Mouse (Mus musculus): ENCODE measurements at regions not wholly inside any gene's neighbourhood (a gene's known extent, or its start where the extent isn't known, plus 50 kb on each side); places are given as distances from the start of the nearest gene placed in this dataset.

GRCm38 (mm10) chr12:25293470-25294178 lies 196.7 kb upstream of the Id2 start:
- H3K79me2 ChIP-seq (ENCODE audit: control insufficient read depth, insufficient read depth), result no peaks in the 10 kb centered on the region
- H3K4me3 ChIP-seq (ENCODE audit: insufficient read depth, poor library complexity, severe bottlenecking), result no peak overlapping the region
- H3K36me3 ChIP-seq (ENCODE audit: control insufficient read depth, insufficient read depth), result no peaks in the 10 kb centered on the region
- no peaks in the 10 kb centered on the region for H3K27me3 ChIP-seq (ENCODE audit: control insufficient read depth, insufficient read depth, insufficient read length)
- H3K79me3 ChIP-seq (ENCODE audit: low read depth), result no peaks in the 10 kb centered on the region
- TF ChIP-seq MYOD1 (IDR thresholded peaks at IDR 0.05; ENCODE audit: control insufficient read depth, insufficient read length, low read depth) (no peak), CTCF (IDR thresholded peaks at IDR 0.05; ENCODE audit: control insufficient read depth, insufficient read depth, insufficient read length) (no peak), MAX (IDR thresholded peaks at IDR 0.05) (no peak), MYOG (IDR thresholded peaks at IDR 0.05; ENCODE audit: control insufficient read depth, extremely low read depth, insufficient read length) (no peak), CEBPB (IDR thresholded peaks at IDR 0.05; ENCODE audit: low read depth) (no peak), USF1 (IDR thresholded peaks at IDR 0.05; ENCODE audit: low read depth) (no peak), FOSL1 (IDR thresholded peaks at IDR 0.05; ENCODE audit: insufficient read depth, low read length, poor library complexity, severe bottlenecking) (no peak)
- no peak overlapping the region for H3ac ChIP-seq (ENCODE audit: control insufficient read depth, insufficient read length, low read depth)

GRCm38 (mm10) chr12:25289381-25289780 lies 192.4 kb upstream of the Id2 start:
- H3ac ChIP-seq (ENCODE audit: control insufficient read depth, insufficient read length, low read depth), result no peak overlapping the region
- H3K79me2 ChIP-seq (ENCODE audit: control insufficient read depth, insufficient read depth), result no peaks in the 10 kb centered on the region
- no peaks in the 10 kb centered on the region for H3K36me3 ChIP-seq (ENCODE audit: control insufficient read depth, insufficient read depth)
- H3K4me3 ChIP-seq (ENCODE audit: insufficient read depth, poor library complexity, severe bottlenecking), result no peak overlapping the region
- no peaks in the 10 kb centered on the region for H3K27me3 ChIP-seq (ENCODE audit: control insufficient read depth, insufficient read depth, insufficient read length)
- no peak for TF ChIP-seq CTCF (IDR thresholded peaks at IDR 0.05; ENCODE audit: control insufficient read depth, insufficient read depth, insufficient read length)
- TF ChIP-seq MYOG (IDR thresholded peaks at IDR 0.05; ENCODE audit: control insufficient read depth, extremely low read depth, insufficient read length), result no peak
- no peak for TF ChIP-seq MAX (IDR thresholded peaks at IDR 0.05)
- no peak for TF ChIP-seq USF1 (IDR thresholded peaks at IDR 0.05; ENCODE audit: low read depth)
- no peak for TF ChIP-seq FOSL1 (IDR thresholded peaks at IDR 0.05; ENCODE audit: insufficient read depth, low read length, poor library complexity, severe bottlenecking)
- no peaks in the 10 kb centered on the region for H3K79me3 ChIP-seq (ENCODE audit: low read depth)

GRCm38 (mm10) chr12:25283808-25284207 lies 186.9 kb upstream of the Id2 start:
- H3K36me3 ChIP-seq (ENCODE audit: control insufficient read depth, insufficient read depth), result no peaks in the 10 kb centered on the region
- no peak overlapping the region for H3ac ChIP-seq (ENCODE audit: control insufficient read depth, insufficient read length, low read depth)
- no peaks in the 10 kb centered on the region for H3K79me2 ChIP-seq (ENCODE audit: control insufficient read depth, insufficient read depth)
- H3K4me3 ChIP-seq (ENCODE audit: insufficient read depth, poor library complexity, severe bottlenecking), result no peak overlapping the region
- no peaks in the 10 kb centered on the region for H3K27me3 ChIP-seq (ENCODE audit: control insufficient read depth, insufficient read depth, insufficient read length)
- no peaks in the 10 kb centered on the region for H3K79me3 ChIP-seq (ENCODE audit: low read depth)
- no peak for TF ChIP-seq MYOD1 (IDR thresholded peaks at IDR 0.05; ENCODE audit: control insufficient read depth, insufficient read length, low read depth)
- TF ChIP-seq CTCF (IDR thresholded peaks at IDR 0.05; ENCODE audit: control insufficient read depth, insufficient read depth, insufficient read length), result no peak
- no peak for TF ChIP-seq MAX (IDR thresholded peaks at IDR 0.05)
- no peak for TF ChIP-seq CEBPB (IDR thresholded peaks at IDR 0.05; ENCODE audit: low read depth)
- no peak for TF ChIP-seq USF1 (IDR thresholded peaks at IDR 0.05; ENCODE audit: low read depth)
- TF ChIP-seq FOSL1 (IDR thresholded peaks at IDR 0.05; ENCODE audit: insufficient read depth, low read length, poor library complexity, severe bottlenecking), result no peak
- no peak for TF ChIP-seq MYOG (IDR thresholded peaks at IDR 0.05; ENCODE audit: control insufficient read depth, extremely low read depth, insufficient read length)

- no peak overlapping the region for H3ac ChIP-seq (ENCODE audit: control insufficient read depth, insufficient read length, low read depth)
- TF ChIP-seq MYOD1 (IDR thresholded peaks at IDR 0.05; ENCODE audit: control insufficient read depth, insufficient read length, low read depth), result no peak
- TF ChIP-seq USF1 (IDR thresholded peaks at IDR 0.05; ENCODE audit: low read depth), result no peak
- TF ChIP-seq CEBPB (IDR thresholded peaks at IDR 0.05; ENCODE audit: low read depth), result no peak
- TF ChIP-seq FOSL1 (IDR thresholded peaks at IDR 0.05; ENCODE audit: insufficient read depth, low read length, poor library complexity, severe bottlenecking), result no peak
- no peak for TF ChIP-seq MAX (IDR thresholded peaks at IDR 0.05)
- no peaks in the 10 kb centered on the region for H3K79me2 ChIP-seq (ENCODE audit: control insufficient read depth, insufficient read depth)
- no peak overlapping the region for H3K4me3 ChIP-seq (ENCODE audit: insufficient read depth, poor library complexity, severe bottlenecking)
- H3K79me3 ChIP-seq (ENCODE audit: low read depth), result no peaks in the 10 kb centered on the region
- no peaks in the 10 kb centered on the region for H3K27me3 ChIP-seq (ENCODE audit: control insufficient read depth, insufficient read depth, insufficient read length)
- H3K36me3 ChIP-seq (ENCODE audit: control insufficient read depth, insufficient read depth), result no peaks in the 10 kb centered on the region
These were observed 184.5 kb upstream of the Id2 start for GRCm38 (mm10) chr12:25281438-25281837.

GRCm38 (mm10) chr12:25273631-25274305 lies 176.8 kb upstream of the Id2 start:
- no peaks in the 10 kb centered on the region for H3K36me3 ChIP-seq (ENCODE audit: control insufficient read depth, insufficient read depth)
- TF ChIP-seq CTCF (IDR thresholded peaks at IDR 0.05; ENCODE audit: control insufficient read depth, insufficient read depth, insufficient read length), result no peak
- TF ChIP-seq CEBPB (IDR thresholded peaks at IDR 0.05; ENCODE audit: low read depth), result no peak
- TF ChIP-seq USF1 (IDR thresholded peaks at IDR 0.05; ENCODE audit: low read depth), result no peak
- TF ChIP-seq FOSL1 (IDR thresholded peaks at IDR 0.05; ENCODE audit: insufficient read depth, low read length, poor library complexity, severe bottlenecking), result no peak
- TF ChIP-seq MYOG (IDR thresholded peaks at IDR 0.05; ENCODE audit: control insufficient read depth, extremely low read depth, insufficient read length), result no peak
- TF ChIP-seq MAX (IDR thresholded peaks at IDR 0.05), result no peak
- no peak for TF ChIP-seq MYOD1 (IDR thresholded peaks at IDR 0.05; ENCODE audit: control insufficient read depth, insufficient read length, low read depth)
- H3K79me3 ChIP-seq (ENCODE audit: low read depth), result no peaks in the 10 kb centered on the region
- H3K79me2 ChIP-seq (ENCODE audit: control insufficient read depth, insufficient read depth), result no peaks in the 10 kb centered on the region
- no peak overlapping the region for H3K4me3 ChIP-seq (ENCODE audit: insufficient read depth, poor library complexity, severe bottlenecking)
- no peak overlapping the region for H3ac ChIP-seq (ENCODE audit: control insufficient read depth, insufficient read length, low read depth)
- H3K27me3 ChIP-seq (ENCODE audit: control insufficient read depth, insufficient read depth, insufficient read length), result no peaks in the 10 kb centered on the region
